Mouse (Mus musculus) heart, adult 2 months (tissue): Measurements from ENCODE around the gene Ntmt1. TPM values are rescaled to one million over a fixed set of nuclear protein-coding genes. Genes with fewer than 3 reads are reported as not detected.
A peak's percentile ranks its signal among the peaks of the same experiment; 100 is the strongest.

Experiments used
- DNase-seq, 2 experiments: peaks; one replicate each; pipeline ENCODE4 v3.0.0; 2021
- H3K27ac ChIP-seq: fragments of 200-600 bp; 2 replicates; pipeline ENCODE4 v1.8.1; 2022
- H3K27me3 ChIP-seq: fragments of 200-500 bp; 2 replicates; pipeline ENCODE4 v1.6.1; 2012; ENCODE audit warnings: mild to moderate bottlenecking, low read length, inconsistent platforms, mixed read lengths; ENCODE audit not compliant: control insufficient read depth, insufficient read depth
- H3K36me3 ChIP-seq: fragments of 200-500 bp; 2 replicates; pipeline ENCODE4 v1.6.1; 2012; ENCODE audit warnings: low read length, inconsistent platforms; ENCODE audit not compliant: control insufficient read depth, insufficient read depth
- H3K4me1 ChIP-seq: fragments of 200-500 bp; 2 replicates; pipeline ENCODE4 v1.6.1; 2011; ENCODE audit warnings: low read length; ENCODE audit not compliant: control insufficient read depth, insufficient read depth
- H3K4me3 ChIP-seq: fragments of 200-600 bp; 2 replicates; pipeline ENCODE4 v1.8.1; 2022
- H3K79me2 ChIP-seq: fragments of 200-500 bp; replicated peaks from 2 replicates; pipeline ENCODE4 v1.6.1; 2012; ENCODE audit warnings: mild to moderate bottlenecking, inconsistent platforms, low read length, moderate library complexity, mixed read lengths; ENCODE audit not compliant: control insufficient read depth, insufficient read depth
- H3K9ac ChIP-seq: fragments of 200-500 bp; 2 replicates; pipeline ENCODE4 v1.6.1; 2012; ENCODE audit warnings: low read depth, mild to moderate bottlenecking, control low read depth, inconsistent platforms, low read length, mixed read lengths
- CTCF ChIP-seq: fragments of 200-600 bp; IDR thresholded peaks from 2 replicates; pipeline ENCODE4 v1.8.1; 2022; ENCODE audit warnings: antibody characterized with exemption, mild to moderate bottlenecking, moderate library complexity
- EP300 ChIP-seq: fragments of 200-500 bp; IDR thresholded peaks from 2 replicates; pipeline ENCODE4 v1.6.1; 2011; ENCODE audit warnings: low read depth, low read length, control low read depth; ENCODE audit not compliant: insufficient read depth
- POLR2A ChIP-seq: fragments of 200-500 bp; IDR thresholded peaks from 2 replicates; pipeline ENCODE4 v1.6.1; 2011; ENCODE audit warnings: mild to moderate bottlenecking, low read depth, low read length, control low read depth; ENCODE audit not compliant: insufficient read depth
- WGBS: fragments of 180-500 bp; shearing (Covaris S2); methylation state at CpG from one replicate; pipeline ENCODE4 v1.1.7; 2018; 5-methylcytosine and 5-hydroxymethylcytosine counted together
- intact Hi-C: fragments of 180-260 bp; cut with DNase I; formaldehyde crosslinking; loops from one replicate; pipeline ENCODE4 v1.15.1; 2025
- polyA plus RNA-seq: library from polyadenylated mRNA; depleted of rRNA; stranded (reverse); fragments of >200 nt; gene quantifications from 2 replicates; pipeline ENCODE4 v1.2.3, GENCODE M21; 2012
- total RNA-seq, 2 experiments: library from RNA; stranded (reverse); gene quantifications; 2 replicates each; pipeline ENCODE4 v1.2.3; 2021

Gene Ntmt1
- total and polyA plus RNA-seq, 3 experiments, result 22.0 to 30.2 (median 27.3) TPM

GRCm38 (mm10) chr2:30823385-30824153 lies 15.9 kb downstream of the Ntmt1 start:
- H3K79me2 ChIP-seq, result no peaks in the 10 kb centered on the region; the same call in 1 of the 2 replicates
- no peaks in the 10 kb centered on the region for H3K27me3 ChIP-seq
- H3K9ac ChIP-seq, result no peak overlapping the region
- intact Hi-C loops, result loop anchor here (2.0 kb wide), 1 partner anchor 15 kb away; no protein-coding TSS in a partner anchor
- no peak overlapping the region for H3K4me3 ChIP-seq
- no peak for TF ChIP-seq POLR2A
- no peak for TF ChIP-seq EP300
- no peak for TF ChIP-seq CTCF
- H3K4me1 ChIP-seq, result peaks cover 5% of the 10 kb centered on the region
- 64% methylated on average over 13 of the region's 13 CpGs for WGBS
- DNase-seq, result peak; percentile 51 to 54
- H3K27ac ChIP-seq, result no peak overlapping the region
- no peaks in the 10 kb centered on the region for H3K36me3 ChIP-seq

- WGBS, result 30% methylated on average over 26 of the region's 26 CpGs
- peak in 1 of 2 experiments; percentile 43 for DNase-seq
Measured at GRCm38 (mm10) chr2:30826825-30827748, 19.5 kb downstream of the Ntmt1 start.

GRCm38 (mm10) chr2:30827749-30828475 lies 20.3 kb downstream of the Ntmt1 start:
- H3K9ac ChIP-seq, result peak overlapping the region; percentile 71
- H3K4me1 ChIP-seq, result peaks cover 5% of the 10 kb centered on the region
- peak overlapping the region; percentile 79 for H3K4me3 ChIP-seq
- intact Hi-C loops, result loop anchor here (2.0 kb wide), 1 partner anchor 109 kb away; no protein-coding TSS in a partner anchor
- TF ChIP-seq EP300 (0 out of 2 replicates have a peak, but pooled peaks have one; percentile 71), POLR2A (peak; percentile 70), CTCF (no peak)
- H3K27ac ChIP-seq, result peak overlapping the region; percentile 67
- H3K79me2 ChIP-seq, result no peaks in the 10 kb centered on the region; the same call in 1 of the 2 replicates
- WGBS, result under 1% methylated on average over 63 of the region's 63 CpGs
- no peaks in the 10 kb centered on the region for H3K27me3 ChIP-seq
- no peaks in the 10 kb centered on the region for H3K36me3 ChIP-seq
- DNase-seq, result peak; percentile 92 to 98

More at GRCm38 (mm10) chr2:30826825-30827748, 19.5 kb downstream of the Ntmt1 start:
- Histone ChIP-seq H3K79me2 (no peaks in the 10 kb centered on the region; the same call in 1 of the 2 replicates), H3K27me3 (no peaks in the 10 kb centered on the region), H3K4me3 (peak overlapping the region; percentile 79), H3K9ac (peak overlapping the region; percentile 71), H3K4me1 (peaks cover 5% of the 10 kb centered on the region), H3K27ac (peak overlapping the region; percentile 67), H3K36me3 (no peaks in the 10 kb centered on the region)
- TF ChIP-seq POLR2A, result no peak
- TF ChIP-seq EP300, result no peak
- peak; percentile 42 for TF ChIP-seq CTCF
- intact Hi-C loops, result no loop called here

- no peak overlapping the region for H3K4me3 ChIP-seq
- H3K27ac ChIP-seq, result no peak overlapping the region
- H3K27me3 ChIP-seq, result no peaks in the 10 kb centered on the region
- H3K9ac ChIP-seq, result no peak overlapping the region
- intact Hi-C loops, result loop anchor here (2.0 kb wide), 1 partner anchor 107 kb away; no protein-coding TSS in a partner anchor
- DNase-seq, result no peak
- no peaks in the 10 kb centered on the region for H3K36me3 ChIP-seq
- WGBS, result 45% methylated on average over 5 of the region's 5 CpGs
- peaks cover 5% of the 10 kb centered on the region for H3K4me1 ChIP-seq
- TF ChIP-seq POLR2A, result no peak
- TF ChIP-seq CTCF, result peak; percentile 61
- no peaks in the 10 kb centered on the region; the same call in 1 of the 2 replicates for H3K79me2 ChIP-seq
Measured at GRCm38 (mm10) chr2:30829315-30829714, 21.7 kb downstream of the Ntmt1 start.

GRCm38 (mm10) chr2:30830283-30830795 lies 22.7 kb downstream of the Ntmt1 start, which contains the start of gene Asb6:
TSS of gene Asb6 (minus strand) at chr2:30830333.
- Histone ChIP-seq H3K79me2 (no peaks in the 10 kb centered on the region; the same call in 1 of the 2 replicates), H3K9ac (no peak within 1 kb of the TSS), H3K4me1 (peaks cover 5% of the 10 kb centered on the region), H3K27ac (no peak within 1 kb of the TSS), H3K27me3 (no peaks in the 10 kb centered on the region), H3K4me3 (no peak within 1 kb of the TSS), H3K36me3 (no peaks in the 10 kb centered on the region)
- WGBS, result 48% methylated on average over 4 of the region's 4 CpGs
- TF ChIP-seq EP300, result no peak
- TF ChIP-seq POLR2A, result no peak
- TF ChIP-seq CTCF, result no peak
- intact Hi-C loops, result no loop called here
- no peak for DNase-seq
